Mouse (Mus musculus) midbrain, embryonic 10.5 days (tissue): ENCODE results near the gene Klf5. TPM values are rescaled to one million over a fixed set of nuclear protein-coding genes. Genes with fewer than 3 reads are reported as not detected.

ENCODE experiments used
- DNase-seq: peaks from one replicate; pipeline ENCODE4 v3.0.0-alpha.2; 2017; ENCODE audit warnings: low spot score
- H3K27ac ChIP-seq: fragments of 300-500 bp; sonication (generic); replicated peaks from 2 replicates; pipeline ENCODE4 v1.5.1; 2016; ENCODE audit warnings: mild to moderate bottlenecking
- H3K27me3 ChIP-seq: fragments of 300-500 bp; sonication (generic); 2 replicates; pipeline ENCODE4 v1.6.1; 2016; ENCODE audit warnings: low read depth, mild to moderate bottlenecking; ENCODE audit not compliant: poor library complexity, severe bottlenecking
- H3K36me3 ChIP-seq: fragments of 300-500 bp; sonication (generic); 2 replicates; pipeline ENCODE4 v1.6.1; 2016; ENCODE audit warnings: mild to moderate bottlenecking, moderate library complexity
- H3K4me1 ChIP-seq: fragments of 300-500 bp; sonication (generic); 2 replicates; pipeline ENCODE4 v1.6.1; 2016
- H3K4me3 ChIP-seq: fragments of 300-500 bp; sonication (generic); 2 replicates; pipeline ENCODE4 v1.5.1; 2016; ENCODE audit warnings: mild to moderate bottlenecking, moderate library complexity
- H3K9me3 ChIP-seq: fragments of 300-500 bp; sonication (generic); replicated peaks from 2 replicates; pipeline ENCODE4 v1.6.1; 2016; ENCODE audit warnings: mild to moderate bottlenecking
- WGBS: fragments of 180-500 bp; shearing (Covaris S2); methylation state at CpG from one replicate; pipeline ENCODE4 v1.1.7; 2016; 5-methylcytosine and 5-hydroxymethylcytosine counted together
- polyA plus RNA-seq: library from polyadenylated mRNA; unstranded; fragments of >200 nt; fragmentation: Nextera tagmentation; extraction: Ambion mirVana; gene quantifications from 2 replicates; pipeline ENCODE4 v1.2.1, GENCODE M21; 2016

Gene Klf5
- polyA plus RNA-seq, 1 experiment from 2014 or later: 2.3 TPM

GRCm38 (mm10) chr14:99323376-99323775 lies 24.9 kb downstream of the Klf5 start:
- WGBS: 89% methylated on average over 10 of the region's 10 CpGs
- no peaks in the 10 kb centered on the region for H3K27me3 ChIP-seq
- H3K4me3 ChIP-seq: no peak overlapping the region
- no peak for DNase-seq
- H3K36me3 ChIP-seq: no peaks in the 10 kb centered on the region
- H3K4me1 ChIP-seq: no peaks in the 10 kb centered on the region
- no peak overlapping the region for H3K27ac ChIP-seq
- H3K9me3 ChIP-seq: no peaks in the 10 kb centered on the region

- no peaks in the 10 kb centered on the region for H3K36me3 ChIP-seq
- no peak for DNase-seq
- 80% methylated on average over 4 of the region's 4 CpGs for WGBS
- no peaks in the 10 kb centered on the region for H3K27me3 ChIP-seq
- no peaks in the 10 kb centered on the region for H3K4me1 ChIP-seq
- H3K9me3 ChIP-seq: no peaks in the 10 kb centered on the region
- H3K4me3 ChIP-seq: no peak overlapping the region
- no peak overlapping the region for H3K27ac ChIP-seq
These were observed 26.0 kb downstream of the Klf5 start for GRCm38 (mm10) chr14:99324523-99324922.

- no peak overlapping the region for H3K27ac ChIP-seq
- no peak for DNase-seq
These were observed 27.3 kb downstream of the Klf5 start for GRCm38 (mm10) chr14:99325597-99326472.

GRCm38 (mm10) chr14:99336598-99336997 lies 38.1 kb downstream of the Klf5 start:
- H3K27me3 ChIP-seq: no peaks in the 10 kb centered on the region
- 94% methylated on average over 3 of the region's 3 CpGs for WGBS
- no peaks in the 10 kb centered on the region for H3K4me1 ChIP-seq
- H3K4me3 ChIP-seq: no peak overlapping the region
- no peak overlapping the region for H3K27ac ChIP-seq
- no peak for DNase-seq
- no peaks in the 10 kb centered on the region for H3K36me3 ChIP-seq
- no peaks in the 10 kb centered on the region for H3K9me3 ChIP-seq

More at GRCm38 (mm10) chr14:99325597-99326472, 27.3 kb downstream of the Klf5 start:
- no peaks in the 10 kb centered on the region for H3K27me3 ChIP-seq
- H3K4me3 ChIP-seq: no peak overlapping the region
- 84% methylated on average over 12 of the region's 12 CpGs for WGBS
- H3K4me1 ChIP-seq: no peaks in the 10 kb centered on the region
- no peaks in the 10 kb centered on the region for H3K36me3 ChIP-seq
- no peaks in the 10 kb centered on the region for H3K9me3 ChIP-seq

- Histone ChIP-seq H3K9me3 (no peaks in the 10 kb centered on the region), H3K36me3 (no peaks in the 10 kb centered on the region), H3K4me1 (no peaks in the 10 kb centered on the region), H3K27me3 (no peaks in the 10 kb centered on the region), H3K27ac (no peak overlapping the region), H3K4me3 (no peak overlapping the region)
- WGBS: 78% methylated on average over 8 of the region's 8 CpGs
- DNase-seq: no peak
These were observed 40.5 kb downstream of the Klf5 start for GRCm38 (mm10) chr14:99339021-99339420.

- Histone ChIP-seq H3K4me3 (no peak overlapping the region), H3K27ac (no peak overlapping the region), H3K4me1 (no peaks in the 10 kb centered on the region), H3K27me3 (no peaks in the 10 kb centered on the region), H3K9me3 (no peaks in the 10 kb centered on the region), H3K36me3 (no peaks in the 10 kb centered on the region)
- WGBS: 20% methylated on average over 9 of the region's 9 CpGs
- DNase-seq: no peak
These were observed 41.4 kb downstream of the Klf5 start for GRCm38 (mm10) chr14:99339681-99340522.

- Histone ChIP-seq H3K36me3 (no peaks in the 10 kb centered on the region), H3K4me1 (no peaks in the 10 kb centered on the region), H3K9me3 (no peaks in the 10 kb centered on the region), H3K27ac (no peak overlapping the region), H3K27me3 (no peaks in the 10 kb centered on the region), H3K4me3 (no peak overlapping the region)
- no peak for DNase-seq
- WGBS: 82% methylated on average over 1 of the region's 1 CpGs
These were observed 42.2 kb downstream of the Klf5 start for GRCm38 (mm10) chr14:99340703-99341102.

GRCm38 (mm10) chr14:99348175-99348764 lies 49.8 kb downstream of the Klf5 start:
- Histone ChIP-seq H3K9me3 (no peaks in the 10 kb centered on the region), H3K36me3 (no peaks in the 10 kb centered on the region), H3K27ac (no peak overlapping the region; the same call in 1 of the 2 replicates), H3K4me3 (no peak overlapping the region), H3K27me3 (no peaks in the 10 kb centered on the region), H3K4me1 (peaks cover 13% of the 10 kb centered on the region)
- WGBS: 77% methylated on average over 13 of the region's 13 CpGs
- no peak for DNase-seq

GRCm38 (mm10) chr14:99349606-99350005 lies 51.1 kb downstream of the Klf5 start:
- WGBS: 76% methylated on average over 6 of the region's 6 CpGs

GRCm38 (mm10) chr14:99352989-99353388 lies 54.5 kb downstream of the Klf5 start:
- Histone ChIP-seq H3K27me3 (no peaks in the 10 kb centered on the region), H3K4me3 (no peak overlapping the region), H3K27ac (no peak overlapping the region), H3K36me3 (no peaks in the 10 kb centered on the region), H3K4me1 (peaks cover 13% of the 10 kb centered on the region), H3K9me3 (no peaks in the 10 kb centered on the region)
- DNase-seq: no peak
- WGBS: 70% methylated on average over 4 of the region's 4 CpGs

More at GRCm38 (mm10) chr14:99349606-99350005, 51.1 kb downstream of the Klf5 start:
- Histone ChIP-seq H3K36me3 (no peaks in the 10 kb centered on the region), H3K27me3 (no peaks in the 10 kb centered on the region), H3K9me3 (no peaks in the 10 kb centered on the region), H3K4me3 (no peak overlapping the region), H3K4me1 (peaks cover 13% of the 10 kb centered on the region), H3K27ac (no peak overlapping the region)
- DNase-seq: no peak

- Histone ChIP-seq H3K4me1 (peaks cover 3% of the 10 kb centered on the region), H3K27ac (no peak overlapping the region), H3K36me3 (no peaks in the 10 kb centered on the region), H3K4me3 (no peak overlapping the region), H3K9me3 (no peaks in the 10 kb centered on the region), H3K27me3 (no peaks in the 10 kb centered on the region)
- WGBS: 74% methylated on average over 2 of the region's 2 CpGs
- DNase-seq: no peak
These were observed 55.6 kb downstream of the Klf5 start for GRCm38 (mm10) chr14:99354046-99354445.

GRCm38 (mm10) chr14:99354761-99355609 lies 56.5 kb downstream of the Klf5 start:
- Histone ChIP-seq H3K36me3 (no peaks in the 10 kb centered on the region), H3K27me3 (no peaks in the 10 kb centered on the region), H3K9me3 (no peaks in the 10 kb centered on the region), H3K4me3 (no peak overlapping the region), H3K27ac (no peak overlapping the region), H3K4me1 (no peaks in the 10 kb centered on the region)
- 93% methylated on average over 10 of the region's 10 CpGs for WGBS
- no peak for DNase-seq
